Mouse (Mus musculus) gastrocnemius, adult 8-10 months (tissue): ENCODE results near the gene Olfr1390. TPM values are rescaled to one million over a fixed set of nuclear protein-coding genes. Genes with fewer than 3 reads are reported as not detected.
"Not testable (repeated sequence)": the region's sequence is repeated elsewhere in the genome, so short reads cannot be mapped to it uniquely, and the experiment has no call there.

Experiments
- DNase-seq, 2 experiments: peaks; one replicate each; pipeline ENCODE4 v3.0.0; 2022; ENCODE audit warnings: low spot score in 2 of 2
- total RNA-seq, 4 experiments: library from RNA; stranded (reverse); gene quantifications; 2 replicates each; pipeline ENCODE4 v1.2.4; 2022

The Olfr1390 gene
- total RNA-seq: not detected

- no peak for DNase-seq
Measured at GRCm38 (mm10) chr11:49334888-49335287, at the start of gene Olfr1390. Gene Olfr1390, plus strand, starts transcription at chr11:49335188.

DNA sequence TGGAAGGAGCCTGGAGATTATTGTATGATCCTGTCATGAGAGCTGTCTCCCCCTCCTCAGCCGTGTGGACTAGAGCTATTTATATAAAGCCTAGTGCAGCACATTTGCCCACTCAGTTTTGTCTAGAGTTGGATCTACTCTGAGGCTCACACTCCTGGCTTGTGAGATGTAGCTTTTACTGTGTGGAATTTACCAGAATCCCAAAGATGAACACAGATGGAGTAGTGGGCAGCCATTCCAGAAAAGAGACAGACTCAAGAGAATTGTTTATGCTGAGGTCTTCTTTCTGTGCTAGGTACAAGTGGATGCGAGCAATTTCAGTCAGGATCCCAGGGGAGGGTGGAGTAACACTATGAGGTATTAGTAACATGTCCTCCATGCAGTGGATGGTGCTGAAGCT, 47.7 kb upstream of the Olfr1390 start:
- no peak for DNase-seq

GRCm38 (mm10) chr11:49292777-49293176, 42.2 kb upstream of the Olfr1390 start:
- no peak for DNase-seq

GRCm38 (mm10) chr11:49304441-49304840, 30.5 kb upstream of the Olfr1390 start, which contains the start of gene Olfr10:
Gene Olfr10, plus strand, starts transcription at chr11:49304741.
- DNase-seq: no peak

DNA sequence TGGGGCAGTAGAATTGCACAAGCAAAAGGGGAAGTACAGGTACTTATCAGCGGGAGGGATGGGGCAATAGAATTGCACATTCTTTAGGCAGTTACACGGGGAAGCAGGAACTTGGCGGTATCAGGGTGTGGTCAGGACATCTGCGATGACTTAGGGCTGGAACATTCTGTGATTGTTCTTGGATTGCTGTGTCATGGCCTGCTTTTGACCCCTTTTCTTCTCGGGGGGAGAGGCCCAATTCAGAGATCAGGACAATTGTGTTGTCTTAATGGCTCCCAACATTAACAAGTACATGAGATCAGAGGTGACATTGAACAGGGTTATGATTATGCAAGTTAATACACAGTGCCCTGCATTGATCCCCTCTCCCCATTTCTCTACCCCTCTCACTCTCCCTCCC, 26.4 kb upstream of the Olfr1390 start:
- DNase-seq: not testable (repeated sequence)

- DNase-seq: no peak
Measured at GRCm38 (mm10) chr11:49322442-49322841, 12.5 kb upstream of the Olfr1390 start, which contains the start of gene Olfr1391. Gene Olfr1391, plus strand, starts transcription at chr11:49322742.

- no peak for DNase-seq
Measured at GRCm38 (mm10) chr11:49326726-49327125, 8.3 kb upstream of the Olfr1390 start.

DNA sequence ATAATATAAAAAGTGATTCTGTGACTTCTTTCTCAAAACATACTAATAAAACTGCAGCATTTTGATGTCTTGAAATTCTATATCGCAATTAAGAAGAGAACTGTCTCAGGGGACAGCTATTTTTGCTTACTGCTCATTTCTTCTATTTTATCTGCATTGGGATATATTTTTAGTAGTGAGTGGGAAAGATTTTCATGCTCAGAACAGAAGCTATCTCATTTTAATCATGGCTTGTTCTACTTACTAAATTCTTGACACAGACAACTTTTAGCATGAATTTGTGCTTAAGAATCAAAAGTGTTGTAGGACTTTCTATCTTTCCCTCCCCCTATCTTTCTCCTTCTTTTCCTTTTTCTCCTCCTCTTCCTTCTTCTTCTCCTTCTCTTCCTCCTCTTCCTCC, 5.3 kb upstream of the Olfr1390 start:
- no peak for DNase-seq

- no peak for DNase-seq
Measured at GRCm38 (mm10) chr11:49337150-49337832, 2.3 kb downstream of the Olfr1390 start.

GRCm38 (mm10) chr11:49383133-49383532, 48.1 kb downstream of the Olfr1390 start:
- DNase-seq: no peak

- DNase-seq: not testable (repeated sequence)
Measured at GRCm38 (mm10) chr11:49386118-49386517, 51.1 kb downstream of the Olfr1390 start.

Other genes with a start within 250 kb of the Olfr1390 start
- gene Olfr1396, start 220.3 kb upstream of the Olfr1390 start, total RNA-seq: not detected
- not detected for gene Olfr1395, start 192.9 kb upstream of the Olfr1390 start, total RNA-seq
- not detected for gene Olfr1394, start 180.8 kb upstream of the Olfr1390 start, total RNA-seq
- 1 to 10 TPM in 3 of 4 experiments, under 1 TPM in 1; 0.96 to 2.6 (median 2.0) TPM for gene Btnl9, start 148.0 kb upstream of the Olfr1390 start, total RNA-seq
- gene Zfp62, start 131.9 kb upstream of the Olfr1390 start, total RNA-seq: 10 to 100 TPM; 24.4 to 29.9 (median 26.0) TPM
- 10 to 100 TPM; 39.4 to 56.8 (median 48.4) TPM for gene Mgat1, start 91.0 kb upstream of the Olfr1390 start, total RNA-seq
- not detected for gene Olfr1393, start 56.9 kb upstream of the Olfr1390 start, total RNA-seq
- not detected for gene Olfr1392, start 49.9 kb upstream of the Olfr1390 start, total RNA-seq
- not detected for gene Olfr10, start 30.4 kb upstream of the Olfr1390 start, total RNA-seq
- not detected for gene Olfr1391, start 12.4 kb upstream of the Olfr1390 start, total RNA-seq
- not detected for gene Olfr1389, start 87.9 kb downstream of the Olfr1390 start, total RNA-seq
- gene Olfr1388, start 101.4 kb downstream of the Olfr1390 start, total RNA-seq: under 1 TPM in 3 of 4 experiments, not detected in 1; 0.08 to 0.17 (median 0.10) TPM
- not detected for gene Olfr1387, start 120.2 kb downstream of the Olfr1390 start, total RNA-seq
- not detected for gene Olfr1386, start 129.9 kb downstream of the Olfr1390 start, total RNA-seq
- not detected for gene Olfr1385, start 153.9 kb downstream of the Olfr1390 start, total RNA-seq
- not detected for gene Olfr1384, start 171.5 kb downstream of the Olfr1390 start, total RNA-seq
- under 1 TPM in 1 of 4 experiments, not detected in 3; 0.47 TPM for gene Olfr1383, start 184.5 kb downstream of the Olfr1390 start, total RNA-seq
- gene Olfr1382, start 193.1 kb downstream of the Olfr1390 start, total RNA-seq: under 1 TPM in 1 of 4 experiments, not detected in 3; 0.07 TPM
- not detected for gene Olfr1381, start 208.3 kb downstream of the Olfr1390 start, total RNA-seq
- gene Olfr1380, start 221.7 kb downstream of the Olfr1390 start, total RNA-seq: not detected